In genomic region chr4:121004679-121005078, GRCm38 (mm10) we compare ENCODE assay signal across 9 mouse cellular contexts. TPM values are rescaled to one million over a fixed set of nuclear protein-coding genes. Genes with fewer than 3 reads are reported as not detected.
DNase-seq lines count a peak whose midpoint lies in the region; ATAC-seq and TF ChIP-seq lines count a peak whose summit lies in the region.
"Had no signal": no experiment of that assay in that cellular context is flagged by ENCODE, and none has a peak within 500 bp of the region (broad histone marks: within the 10 kb centered on the region; RNA-seq: fewer than 3 reads in every experiment).

No protein-coding gene starts in this region.

- 86% methylated on average over 4 of the region's 4 CpGs for WGBS in forebrain, embryonic 15.5 days
- 88% methylated on average over 4 of the region's 4 CpGs for WGBS in forebrain, postnatal 0 days
- WGBS in liver, adult 2 months: 67% methylated on average over 4 of the region's 4 CpGs
- WGBS in heart, embryonic 16.5 days: 33% methylated on average over 4 of the region's 4 CpGs
- WGBS in neural tube, embryonic 15.5 days: 76% methylated on average over 4 of the region's 4 CpGs

- no peak overlapping the region for H3K9ac ChIP-seq in forebrain, embryonic 15.5 days (replicated peaks)
- H3K9ac ChIP-seq in forebrain, postnatal 0 days: no peak overlapping the region
- H3K9ac ChIP-seq in liver, adult 2 months (ENCODE audit: low read depth, low read length): no peak overlapping the region
- H3K9ac ChIP-seq in heart, embryonic 16.5 days (ENCODE audit: low read length): no peak overlapping the region
- H3K9ac ChIP-seq in neural tube, embryonic 15.5 days (replicated peaks): no peak overlapping the region

- peaks cover 46% of the 10 kb centered on the region for H3K4me1 ChIP-seq in forebrain, embryonic 15.5 days
- peaks cover 31% of the 10 kb centered on the region for H3K4me1 ChIP-seq in forebrain, postnatal 0 days (ENCODE audit: insufficient read depth)
- peaks cover 24% of the 10 kb centered on the region for H3K4me1 ChIP-seq in liver, adult 2 months (ENCODE audit: control insufficient read depth, insufficient read depth, low read length)
- H3K4me1 ChIP-seq in heart, embryonic 16.5 days (ENCODE audit: control insufficient read depth, insufficient read depth, low read length): peaks cover 42% of the 10 kb centered on the region
- peaks cover 53% of the 10 kb centered on the region for H3K4me1 ChIP-seq in neural tube, embryonic 15.5 days

- ATAC-seq in forebrain, embryonic 15.5 days (replicated peaks): no peak
- ATAC-seq in forebrain, postnatal 0 days: no peak
- peak; percentile 52; the same call in 1 of the 2 replicates for ATAC-seq in heart, embryonic 16.5 days (replicated peaks; ENCODE audit: extremely low read depth, insufficient read depth, low FRiP score)
- no peak for ATAC-seq in neural tube, embryonic 15.5 days (ENCODE audit: low FRiP score)

- H3K4me3 ChIP-seq in forebrain, embryonic 15.5 days: no peak overlapping the region
- H3K4me3 ChIP-seq in forebrain, postnatal 0 days (ENCODE audit: low read depth, low read length): no peak overlapping the region
- no peak overlapping the region for H3K4me3 ChIP-seq in liver, adult 2 months (ENCODE audit: insufficient read depth, low read depth, low read length)
- H3K4me3 ChIP-seq in heart, embryonic 16.5 days (ENCODE audit: low read length): no peak overlapping the region
- H3K4me3 ChIP-seq in neural tube, embryonic 15.5 days (replicated peaks): no peak overlapping the region

- peaks cover 29% of the 10 kb centered on the region; the same call in 1 of the 2 replicates for H3K79me2 ChIP-seq in liver, adult 2 months (ENCODE audit: control insufficient read depth, insufficient read depth, low read length)

- no peak overlapping the region for H3K4me2 ChIP-seq in forebrain, embryonic 15.5 days (replicated peaks)
- H3K4me2 ChIP-seq in forebrain, postnatal 0 days (ENCODE audit: low read depth): no peak overlapping the region
- H3K4me2 ChIP-seq in heart, embryonic 16.5 days (ENCODE audit: low read depth, low read length): no peak overlapping the region
- H3K4me2 ChIP-seq in neural tube, embryonic 15.5 days: no peak overlapping the region

- DNase-seq in forebrain, postnatal 0 days: no peak
- no peak for DNase-seq in liver, adult 2 months (ENCODE audit: extremely low read depth, low read depth, low spot score)
- DNase-seq in liver: no peak
- no peak for DNase-seq in frontal cortex, postnatal 14 days (ENCODE audit: low spot score in 2 of 2)
- DNase-seq in left cerebral cortex, adult 8-10 months (ENCODE audit: low spot score in 2 of 2): no peak

- no peaks in the 10 kb centered on the region for H3K36me3 ChIP-seq in forebrain, embryonic 15.5 days
- no peaks in the 10 kb centered on the region for H3K36me3 ChIP-seq in forebrain, postnatal 0 days (ENCODE audit: insufficient read depth)
- H3K36me3 ChIP-seq in liver, adult 2 months (ENCODE audit: control insufficient read depth, insufficient read depth, low read length): no peaks in the 10 kb centered on the region
- H3K36me3 ChIP-seq in heart, embryonic 16.5 days (ENCODE audit: control insufficient read depth, insufficient read depth): no peaks in the 10 kb centered on the region
- no peaks in the 10 kb centered on the region for H3K36me3 ChIP-seq in neural tube, embryonic 15.5 days

- no peak for TF ChIP-seq CTCF in forebrain, postnatal 0 days (IDR thresholded peaks at IDR 0.05; ENCODE audit: low read depth)
- no peak for TF ChIP-seq CTCF in liver, adult 2 months (IDR thresholded peaks at IDR 0.05; ENCODE audit: low read depth, low read length)

- TF ChIP-seq POLR2A in liver, adult 2 months (IDR thresholded peaks at IDR 0.05; ENCODE audit: extremely low read depth, insufficient read depth, low read length): no peak

- peak overlapping the region; percentile 93 for H3K27ac ChIP-seq in forebrain, embryonic 15.5 days (replicated peaks)
- no peak overlapping the region; the same call in 1 of the 2 replicates for H3K27ac ChIP-seq in forebrain, postnatal 0 days (ENCODE audit: low read depth, low read length)
- peak overlapping the region; percentile 24 for H3K27ac ChIP-seq in liver, adult 2 months (replicated peaks; ENCODE audit: insufficient read depth, low read depth, low read length)
- H3K27ac ChIP-seq in heart, embryonic 16.5 days (ENCODE audit: low read length): peak overlapping the region; percentile 58
- peak overlapping the region; percentile 87; the same call in 1 of the 2 replicates for H3K27ac ChIP-seq in neural tube, embryonic 15.5 days (replicated peaks)

- H3K27me3 ChIP-seq in forebrain, embryonic 15.5 days: no peaks in the 10 kb centered on the region
- no peaks in the 10 kb centered on the region for H3K27me3 ChIP-seq in forebrain, postnatal 0 days (ENCODE audit: insufficient read depth, low read length)
- no peaks in the 10 kb centered on the region for H3K27me3 ChIP-seq in liver, adult 2 months (ENCODE audit: control insufficient read depth, insufficient read depth, low read length)
- H3K27me3 ChIP-seq in heart, embryonic 16.5 days (ENCODE audit: control insufficient read depth, insufficient read depth, low read length): no peaks in the 10 kb centered on the region
- no peaks in the 10 kb centered on the region for H3K27me3 ChIP-seq in neural tube, embryonic 15.5 days (replicated peaks)

- H3K9me3 ChIP-seq in forebrain, embryonic 15.5 days: no peaks in the 10 kb centered on the region
- H3K9me3 ChIP-seq in forebrain, postnatal 0 days (ENCODE audit: low read length): no peaks in the 10 kb centered on the region
- H3K9me3 ChIP-seq in heart, embryonic 16.5 days (replicated peaks; ENCODE audit: control insufficient read depth, low read length): no peaks in the 10 kb centered on the region
- H3K9me3 ChIP-seq in neural tube, embryonic 15.5 days (replicated peaks): no peaks in the 10 kb centered on the region

RNA-seq across cellular contexts. Expression of gene Smap2, which starts 12.4 kb away (rescaled TPM):
- 37.2 and 40.1 TPM in 2 replicates for polyA plus RNA-seq in forebrain, embryonic 15.5 days (2015; fragmentation: Nextera tagmentation; extraction: Ambion mirVana)
- 86.8 and 92.0 TPM in 2 replicates for total RNA-seq in forebrain, postnatal 0 days (2014; rRNA removed)
- 41.3 and 49.7 TPM in 2 replicates for polyA plus RNA-seq in forebrain, postnatal 0 days (2015; fragmentation: Nextera tagmentation; extraction: Ambion mirVana)
- total RNA-seq in liver, adult 2 months (2014; rRNA removed): 13.7 and 16.9 TPM in 2 replicates
- 19.2 and 20.8 TPM in 2 replicates for polyA plus RNA-seq in liver, adult 2 months (2012; rRNA removed)
- polyA plus RNA-seq in heart, embryonic 16.5 days (2015; fragmentation: Nextera tagmentation; extraction: Ambion mirVana): 11.2 and 12.4 TPM in 2 replicates
- polyA plus RNA-seq in neural tube, embryonic 15.5 days (2015; fragmentation: Nextera tagmentation; extraction: Ambion mirVana): 41.4 and 43.4 TPM in 2 replicates
- 100 to 1,000 TPM; 179 to 188 (median 183) TPM for total RNA-seq in left cerebral cortex, adult 8-10 months (2022)

RNA-seq across cellular contexts. Expression of gene Col9a2, which starts 34.5 kb away (rescaled TPM):
- 3.2 and 5.9 TPM in 2 replicates for polyA plus RNA-seq in forebrain, embryonic 15.5 days (2015; fragmentation: Nextera tagmentation; extraction: Ambion mirVana)
- 28.1 and 29.8 TPM in 2 replicates for total RNA-seq in forebrain, postnatal 0 days (2014; rRNA removed)
- 8.2 and 9.1 TPM in 2 replicates for polyA plus RNA-seq in forebrain, postnatal 0 days (2015; fragmentation: Nextera tagmentation; extraction: Ambion mirVana)
- total RNA-seq in liver, adult 2 months (2014; rRNA removed): not detected in 2 replicates
- polyA plus RNA-seq in liver, adult 2 months (2012; rRNA removed): not detected in 2 replicates
- polyA plus RNA-seq in heart, embryonic 16.5 days (2015; fragmentation: Nextera tagmentation; extraction: Ambion mirVana): 6.0 and 6.7 TPM in 2 replicates
- polyA plus RNA-seq in neural tube, embryonic 15.5 days (2015; fragmentation: Nextera tagmentation; extraction: Ambion mirVana): 21.5 and 36.1 TPM in 2 replicates
- total RNA-seq in left cerebral cortex, adult 8-10 months (2022): 1 to 10 TPM; 6.2 to 9.6 (median 6.4) TPM
- polyA plus RNA-seq: C2C12 had no signal

RNA-seq across cellular contexts. Expression of gene Zfp69, which starts 53.2 kb away (rescaled TPM):
- polyA plus RNA-seq in forebrain, embryonic 15.5 days (2015; fragmentation: Nextera tagmentation; extraction: Ambion mirVana): 6.6 and 7.3 TPM in 2 replicates
- 2.6 and 3.1 TPM in 2 replicates for total RNA-seq in forebrain, postnatal 0 days (2014; rRNA removed)
- 2.5 and 4.5 TPM in 2 replicates for polyA plus RNA-seq in forebrain, postnatal 0 days (2015; fragmentation: Nextera tagmentation; extraction: Ambion mirVana)
- 1.3 and 3.5 TPM in 2 replicates for total RNA-seq in liver, adult 2 months (2014; rRNA removed)
- polyA plus RNA-seq in liver, adult 2 months (2012; rRNA removed): 0.87 and 1.00 TPM in 2 replicates
- polyA plus RNA-seq in heart, embryonic 16.5 days (2015; fragmentation: Nextera tagmentation; extraction: Ambion mirVana): 9.1 and 10.3 TPM in 2 replicates
- 6.5 and 6.8 TPM in 2 replicates for polyA plus RNA-seq in neural tube, embryonic 15.5 days (2015; fragmentation: Nextera tagmentation; extraction: Ambion mirVana)
- total RNA-seq in left cerebral cortex, adult 8-10 months (2022): 1 to 10 TPM; 1.5 to 3.0 (median 1.8) TPM
